In genomic region chr19:46040149-46040902, GRCm38 (mm10) we compare ENCODE assay signal across 8 mouse cellular contexts. TPM values are rescaled to one million over a fixed set of nuclear protein-coding genes. Genes with fewer than 3 reads are reported as not detected.
DNase-seq lines count a peak whose midpoint lies in the region; ATAC-seq and TF ChIP-seq lines count a peak whose summit lies in the region.

No protein-coding gene starts in this region.

- no peaks in the 10 kb centered on the region for H3K9me3 ChIP-seq in kidney, embryonic 14.5 days (ENCODE audit: control insufficient read depth, low read length)
- H3K9me3 ChIP-seq in intestine, embryonic 14.5 days (ENCODE audit: control insufficient read depth, low read length), result no peaks in the 10 kb centered on the region

- ATAC-seq in kidney, embryonic 14.5 days (ENCODE audit: low FRiP score, low TSS enrichment), result no peak
- ATAC-seq in intestine, embryonic 14.5 days (replicated peaks; ENCODE audit: low FRiP score, low TSS enrichment, low read depth), result no peak

- TF ChIP-seq POLR2A in brain, embryonic 14.5 days (IDR thresholded peaks at IDR 0.05; ENCODE audit: borderline replicate concordance, extremely low read depth, insufficient read depth, insufficient read length, poor library complexity, severe bottlenecking), result no peak

- H3K27ac ChIP-seq in kidney, embryonic 14.5 days (ENCODE audit: low read depth, low read length), result peak overlapping the region; percentile 93
- H3K27ac ChIP-seq in intestine, embryonic 14.5 days (ENCODE audit: low read depth), result peak overlapping the region; percentile 93

- no peaks in the 10 kb centered on the region for H3K27me3 ChIP-seq in kidney, embryonic 14.5 days (ENCODE audit: control insufficient read depth, insufficient read depth, low read length)
- no peaks in the 10 kb centered on the region for H3K27me3 ChIP-seq in intestine, embryonic 14.5 days (replicated peaks; ENCODE audit: control insufficient read depth, insufficient read depth, low read length)

- H3K36me3 ChIP-seq in kidney, embryonic 14.5 days (ENCODE audit: control insufficient read depth, insufficient read depth, low read length), result peaks cover 13% of the 10 kb centered on the region
- H3K36me3 ChIP-seq in intestine, embryonic 14.5 days (ENCODE audit: control insufficient read depth, insufficient read depth, low read length), result peaks cover 15% of the 10 kb centered on the region

- peak overlapping the region; percentile 83 for H3K4me3 ChIP-seq in kidney, embryonic 14.5 days (ENCODE audit: low read length)
- H3K4me3 ChIP-seq in intestine, embryonic 14.5 days (ENCODE audit: low read depth, low read length), result peak overlapping the region; percentile 97

- 40% methylated on average over 14 of the region's 14 CpGs for WGBS in kidney, embryonic 14.5 days
- WGBS in intestine, embryonic 14.5 days, result 37% methylated on average over 14 of the region's 14 CpGs

- H3K4me2 ChIP-seq in kidney, embryonic 14.5 days (replicated peaks; ENCODE audit: low read depth, low read length), result peak overlapping the region; percentile 97
- H3K4me2 ChIP-seq in intestine, embryonic 14.5 days (ENCODE audit: low read length), result peak overlapping the region; percentile 100

- H3K4me1 ChIP-seq in kidney, embryonic 14.5 days (ENCODE audit: control insufficient read depth, insufficient read depth, low read length), result peaks cover 64% of the 10 kb centered on the region
- H3K4me1 ChIP-seq in intestine, embryonic 14.5 days (replicated peaks; ENCODE audit: control insufficient read depth, insufficient read depth, low read length), result peaks cover 68% of the 10 kb centered on the region

- no peak for TF ChIP-seq CTCF in brain, embryonic 14.5 days (IDR thresholded peaks at IDR 0.05; ENCODE audit: borderline replicate concordance, extremely low read depth, insufficient read depth, insufficient read length)

- no peak for DNase-seq in kidney, postnatal 10 days
- peak; percentile 28 for DNase-seq in brain, embryonic 14.5 days (ENCODE audit: low read depth)
- DNase-seq in intestine, embryonic 14.5 days (ENCODE audit: low spot score), result no peak
- DNase-seq in naive thymus-derived CD4-positive, alpha-beta T cell, adult 2 months (ENCODE audit: low read depth), result peak; percentile 81
- no peak for DNase-seq in retina, embryonic 14.5 days (ENCODE audit: low spot score)
- no peak for DNase-seq in layer of hippocampus, adult 8-10 months (ENCODE audit: low spot score in 2 of 2)
- DNase-seq in frontal cortex, postnatal 36 days (ENCODE audit: low spot score in 2 of 2), result no peak

- H3K9ac ChIP-seq in kidney, embryonic 14.5 days (ENCODE audit: low read depth, low read length), result peak overlapping the region; percentile 88
- peak overlapping the region; percentile 89 for H3K9ac ChIP-seq in intestine, embryonic 14.5 days (ENCODE audit: low read length)

RNA-seq across cellular contexts. Expression of gene Pprc1, which starts 4.4 kb away (rescaled TPM):
- polyA plus RNA-seq in kidney, embryonic 14.5 days (2014; fragmentation: Nextera tagmentation; extraction: Ambion mirVana), result 39.5 and 54.4 TPM in 2 replicates
- polyA plus RNA-seq in brain, embryonic 14.5 days (2012; rRNA removed), result 24.0 and 30.1 TPM in 2 replicates
- polyA plus RNA-seq in intestine, embryonic 14.5 days (2014; fragmentation: Nextera tagmentation; extraction: Ambion mirVana), result 48.8 and 51.0 TPM in 2 replicates
- total RNA-seq in layer of hippocampus, adult 8-10 months (2022), result 10 to 100 TPM; 26.4 to 34.8 (median 32.4) TPM

RNA-seq across cellular contexts. Expression of gene Ldb1, which starts 4.7 kb away (rescaled TPM):
- 79.6 and 97.2 TPM in 2 replicates for polyA plus RNA-seq in kidney, embryonic 14.5 days (2014; fragmentation: Nextera tagmentation; extraction: Ambion mirVana)
- 404 and 531 TPM in 2 replicates for polyA plus RNA-seq in brain, embryonic 14.5 days (2012; rRNA removed)
- polyA plus RNA-seq in intestine, embryonic 14.5 days (2014; fragmentation: Nextera tagmentation; extraction: Ambion mirVana), result 65.6 and 74.6 TPM in 2 replicates
- total RNA-seq in layer of hippocampus, adult 8-10 months (2022), result 100 to 1,000 TPM; 109 to 123 (median 120) TPM

RNA-seq across cellular contexts. Expression of gene Nolc1, which starts 35.3 kb away (rescaled TPM):
- polyA plus RNA-seq in kidney, embryonic 14.5 days (2014; fragmentation: Nextera tagmentation; extraction: Ambion mirVana), result 80.6 and 114 TPM in 2 replicates
- 41.4 and 54.5 TPM in 2 replicates for polyA plus RNA-seq in brain, embryonic 14.5 days (2012; rRNA removed)
- 109 and 110 TPM in 2 replicates for polyA plus RNA-seq in intestine, embryonic 14.5 days (2014; fragmentation: Nextera tagmentation; extraction: Ambion mirVana)
- 10 to 100 TPM; 44.8 to 51.0 (median 47.7) TPM for total RNA-seq in layer of hippocampus, adult 8-10 months (2022)

RNA-seq across cellular contexts. Expression of gene Hps6, which starts 37.0 kb away (rescaled TPM):
- 2.8 and 4.2 TPM in 2 replicates for polyA plus RNA-seq in kidney, embryonic 14.5 days (2014; fragmentation: Nextera tagmentation; extraction: Ambion mirVana)
- 1.6 and 2.1 TPM in 2 replicates for polyA plus RNA-seq in brain, embryonic 14.5 days (2012; rRNA removed)
- polyA plus RNA-seq in intestine, embryonic 14.5 days (2014; fragmentation: Nextera tagmentation; extraction: Ambion mirVana), result 4.7 and 5.2 TPM in 2 replicates
- total RNA-seq in layer of hippocampus, adult 8-10 months (2022), result 1 to 10 TPM; 6.1 to 8.8 (median 8.2) TPM

RNA-seq across cellular contexts. Expression of gene Armh3, which starts 42.0 kb away (rescaled TPM):
- 9.0 and 17.0 TPM in 2 replicates for polyA plus RNA-seq in kidney, embryonic 14.5 days (2014; fragmentation: Nextera tagmentation; extraction: Ambion mirVana)
- polyA plus RNA-seq in brain, embryonic 14.5 days (2012; rRNA removed), result 19.6 and 22.0 TPM in 2 replicates
- 15.0 and 16.6 TPM in 2 replicates for polyA plus RNA-seq in intestine, embryonic 14.5 days (2014; fragmentation: Nextera tagmentation; extraction: Ambion mirVana)
- 10 to 100 TPM; 18.4 to 24.1 (median 22.3) TPM for total RNA-seq in layer of hippocampus, adult 8-10 months (2022)

Comparison
In these comparisons a context has a peak if more than half of its experiments do, and no peak if none do; other contexts are left out.
1. DNase-seq: peak in brain, embryonic 14.5 days (single experiment) and naive thymus-derived CD4-positive, alpha-beta T cell, adult 2 months (single experiment); none in kidney, postnatal 10 days (single experiment), intestine, embryonic 14.5 days (single experiment), retina, embryonic 14.5 days (single experiment), layer of hippocampus, adult 8-10 months (0 of 2) and frontal cortex, postnatal 36 days (0 of 2).